Mouse (Mus musculus) CD4-positive helper T cell, adult 2 months (primary cell): ENCODE data around the gene Lrrc3c.

Experiments
- DNase-seq: peaks from one replicate; pipeline ENCODE4 v3.0.0-alpha.2; 2012; ENCODE audit warnings: low read depth, missing footprints, low spot score

Lrrc3c gene

DNA sequence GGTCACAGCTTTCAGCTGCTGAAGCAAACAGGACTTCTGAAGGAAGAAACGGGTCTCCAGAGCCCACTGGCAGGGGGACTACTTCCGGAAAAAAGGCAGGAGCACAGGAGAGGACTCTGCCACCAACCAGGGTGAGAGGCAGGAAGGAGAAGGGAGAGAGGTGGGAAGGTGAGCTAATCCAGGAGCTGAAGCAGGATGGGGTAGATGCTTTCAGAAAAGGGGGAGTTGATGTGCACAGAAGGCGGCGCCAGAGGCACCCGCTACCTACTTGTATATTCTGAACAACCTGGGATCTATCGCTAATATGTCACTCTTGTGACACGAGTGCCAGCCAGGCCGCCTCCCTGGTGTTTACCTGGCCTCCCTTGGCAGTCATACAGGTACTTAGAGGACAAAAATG, at the start of gene Lrrc3c:
Gene Lrrc3c, plus strand, starts transcription at position 301 of the 400 bp plus-strand sequence.
- no peak for DNase-seq

DNA sequence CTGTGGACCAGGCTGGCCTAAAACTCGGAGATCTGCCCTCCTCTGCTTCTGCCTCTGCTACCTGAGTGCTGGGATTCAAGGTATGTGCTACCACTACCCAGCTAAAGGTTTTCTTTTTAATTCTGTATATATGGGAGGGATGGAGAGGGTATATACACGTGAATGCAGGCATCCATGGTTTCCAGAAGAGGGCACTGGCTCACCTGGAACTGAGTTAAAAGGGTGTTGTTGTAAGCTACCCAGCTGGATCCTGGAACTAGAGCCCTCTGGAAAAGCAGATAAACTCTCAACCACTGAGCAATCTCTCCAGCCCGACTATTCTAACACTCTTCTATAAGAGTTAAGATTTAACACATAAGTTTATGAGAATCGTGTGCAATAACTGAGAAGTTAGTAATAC, 48.7 kb upstream of the Lrrc3c start:
- DNase-seq, result no peak

DNA sequence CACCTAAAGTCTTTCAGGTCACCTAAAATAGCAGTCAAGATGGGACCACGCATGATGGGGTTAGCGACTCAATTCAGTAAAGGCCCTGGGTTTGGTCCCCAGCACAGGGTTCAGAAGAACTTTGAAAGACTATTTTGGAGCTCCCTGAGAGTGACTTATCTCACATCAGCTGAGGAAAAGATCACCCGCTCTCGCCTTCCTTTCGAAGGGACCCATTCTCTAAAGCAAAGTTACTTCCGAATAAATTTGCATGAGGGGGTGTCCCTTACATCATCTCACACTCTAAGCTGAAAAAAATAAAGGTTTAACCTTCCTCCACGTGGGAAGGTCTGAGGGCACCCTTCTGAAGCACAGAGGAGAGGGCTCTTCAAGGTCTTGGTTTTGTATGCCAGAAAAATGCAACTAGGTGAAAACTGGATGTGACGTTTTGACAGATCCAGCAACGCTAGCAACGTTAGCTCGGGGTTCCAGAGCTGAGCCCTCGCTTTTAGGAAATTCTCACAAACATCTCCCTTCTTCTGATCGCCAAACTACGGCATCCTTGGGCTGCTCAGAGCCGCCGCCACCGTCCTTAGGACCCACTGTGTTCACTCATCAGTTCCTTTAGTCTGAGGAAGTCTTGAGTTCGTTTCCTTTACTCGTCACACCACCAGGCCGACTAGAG, 47.6 kb upstream of the Lrrc3c start:
- DNase-seq, result peak; percentile 89

DNA sequence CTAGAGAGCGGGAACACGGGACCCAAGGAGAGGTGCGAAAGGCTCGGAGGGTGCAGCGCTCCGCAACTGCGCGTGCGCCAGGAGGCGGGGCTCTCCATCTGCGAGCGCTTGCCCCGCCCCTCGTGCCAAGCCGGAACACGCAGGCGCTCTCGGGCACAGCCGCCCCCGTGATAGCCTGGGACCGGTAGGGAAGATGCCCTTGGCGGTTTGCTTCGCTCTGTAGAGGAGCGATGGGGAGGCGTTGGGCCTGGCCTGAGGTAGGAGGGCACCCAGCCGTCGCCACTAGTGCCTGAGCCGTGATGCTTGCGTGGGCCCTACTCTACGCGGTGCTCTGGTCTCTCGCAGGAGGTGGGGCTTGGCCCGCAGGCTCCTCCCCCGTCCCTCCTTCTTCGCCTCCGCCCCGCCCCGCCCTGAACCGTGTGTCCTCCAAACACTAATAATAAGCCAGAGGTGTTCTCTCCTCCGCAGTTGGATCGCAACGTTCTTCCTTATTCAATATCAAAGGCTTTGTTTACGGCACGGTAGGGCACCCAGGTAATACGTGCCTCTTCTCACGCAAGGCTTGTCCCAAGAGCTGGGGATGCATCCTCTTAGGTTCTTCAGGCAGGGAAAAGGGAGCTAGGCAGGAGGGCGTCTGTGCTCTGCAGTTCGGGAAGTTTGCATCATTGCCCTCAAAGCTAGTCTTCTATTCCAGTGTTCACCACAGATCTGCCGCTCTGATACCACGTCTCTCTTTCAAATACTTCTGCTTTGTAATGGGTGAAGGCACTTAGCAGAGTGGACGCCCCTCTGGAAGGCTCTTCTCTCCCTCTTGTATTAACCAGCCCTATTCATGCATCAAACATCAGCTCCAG, 46.9 kb upstream of the Lrrc3c start, which contains the start of gene Zpbp2:
Gene Zpbp2, plus strand, starts transcription at position 123 of the 854 bp plus-strand sequence.
- DNase-seq, result peak; percentile 98

DNA sequence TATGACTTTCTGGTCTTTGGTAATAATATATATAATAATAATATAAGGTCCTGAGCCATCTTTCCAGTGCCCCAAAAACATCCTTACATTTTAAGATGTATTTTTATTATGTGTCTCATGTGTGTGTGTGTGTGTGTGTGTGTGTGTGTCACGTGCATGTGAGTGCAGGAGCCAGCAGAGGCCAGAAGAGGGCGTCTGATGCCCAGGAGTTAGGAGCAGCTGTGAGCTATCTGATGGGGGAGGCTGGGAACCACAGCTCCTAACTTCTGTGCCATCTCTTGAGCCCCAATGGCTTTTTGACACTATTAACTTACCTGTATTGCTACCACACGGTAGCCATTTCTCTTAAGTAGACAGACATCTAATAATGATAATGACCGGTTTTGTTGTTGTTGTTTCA, 44.1 kb upstream of the Lrrc3c start:
- no peak for DNase-seq

DNA sequence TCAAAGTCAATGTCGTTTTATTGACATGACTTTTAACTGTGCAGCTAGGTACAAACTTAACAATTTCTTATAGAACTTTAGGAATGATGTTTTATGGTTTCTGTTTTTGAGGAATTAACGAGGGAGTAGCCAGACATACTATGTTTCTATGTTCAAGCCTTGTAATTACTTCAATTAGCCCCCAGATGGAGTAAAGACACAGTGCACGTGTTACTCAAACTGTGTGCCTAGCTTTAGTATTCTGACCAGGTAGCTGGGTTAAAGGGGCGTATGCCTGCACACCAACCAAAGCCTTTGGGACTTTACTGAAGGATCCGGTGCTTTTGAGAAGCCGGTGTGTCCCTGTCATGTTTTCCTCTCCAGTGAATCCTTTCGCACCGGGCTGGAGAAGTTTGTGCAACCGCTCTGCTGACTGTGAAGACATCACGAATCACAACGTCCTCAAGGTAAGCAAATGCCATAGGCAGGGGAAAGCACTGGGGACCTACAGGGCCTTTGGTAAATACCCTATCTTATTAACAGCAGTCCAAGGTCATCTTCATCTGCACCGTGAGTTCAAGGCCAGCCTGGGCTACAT, 42.9 kb upstream of the Lrrc3c start:
- DNase-seq, result peak; percentile 20

DNA sequence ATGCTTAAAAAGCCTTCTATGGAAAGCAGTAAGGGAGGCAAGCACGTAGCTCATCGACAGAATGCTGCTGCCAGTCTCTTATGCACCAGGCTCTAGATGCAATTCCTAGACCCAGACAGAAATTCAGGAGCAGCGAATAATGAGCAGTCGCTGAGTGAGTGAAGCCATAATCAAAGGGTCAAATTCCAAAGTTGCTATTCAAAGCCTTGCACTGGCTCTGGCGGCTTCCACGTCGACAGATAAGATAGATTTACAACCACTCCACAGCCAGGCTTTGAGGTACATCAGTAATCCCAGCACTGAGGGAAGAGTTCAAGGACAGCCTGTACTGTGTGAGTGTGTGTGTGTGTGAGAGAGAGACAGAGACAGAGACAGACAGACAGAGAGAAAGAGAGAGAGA, 37.1 kb upstream of the Lrrc3c start:
- no peak for DNase-seq

DNA sequence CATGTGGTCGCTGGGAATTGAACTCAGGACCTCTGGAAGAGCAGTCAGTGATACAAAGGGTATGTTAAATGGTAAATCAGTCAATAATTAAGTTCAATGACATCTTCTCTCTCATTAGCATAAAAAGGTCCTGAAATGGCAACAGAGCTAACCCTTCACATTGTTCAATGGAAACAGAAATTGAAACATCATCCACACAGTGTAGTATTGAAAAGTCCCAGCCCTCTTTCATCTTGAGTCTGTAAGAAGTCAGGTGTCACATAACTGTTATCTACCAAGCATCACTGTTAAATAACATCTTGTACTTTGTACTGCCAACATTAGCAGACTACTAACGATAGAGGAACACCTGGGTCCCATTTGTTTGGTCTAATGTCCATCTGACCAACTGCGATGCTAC, 35.1 kb upstream of the Lrrc3c start:
- peak; percentile 39 for DNase-seq

DNA sequence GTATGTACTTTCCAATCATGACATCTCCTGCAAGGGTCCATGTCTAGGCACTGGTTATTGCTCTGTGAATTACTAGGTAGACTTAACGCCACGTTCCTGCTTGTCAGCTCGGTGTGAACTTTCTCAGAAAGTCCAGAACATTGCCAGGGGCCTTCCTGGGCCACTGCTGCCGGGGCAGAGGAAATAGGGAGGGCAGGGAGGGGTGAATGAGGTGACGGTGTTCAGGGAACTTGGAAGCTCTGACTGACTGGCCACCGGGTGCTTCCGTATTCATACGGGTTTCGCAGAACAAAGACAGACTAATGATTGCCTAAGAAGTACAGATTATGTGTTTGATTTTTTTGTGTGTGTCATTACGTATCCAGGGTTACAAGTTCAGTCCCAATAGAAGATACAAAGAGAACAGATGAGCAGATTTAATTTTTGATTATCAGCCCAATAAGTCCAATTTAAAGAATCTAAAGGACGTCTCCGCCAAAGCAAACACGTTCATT, 34.1 kb upstream of the Lrrc3c start:
- no peak for DNase-seq

DNA sequence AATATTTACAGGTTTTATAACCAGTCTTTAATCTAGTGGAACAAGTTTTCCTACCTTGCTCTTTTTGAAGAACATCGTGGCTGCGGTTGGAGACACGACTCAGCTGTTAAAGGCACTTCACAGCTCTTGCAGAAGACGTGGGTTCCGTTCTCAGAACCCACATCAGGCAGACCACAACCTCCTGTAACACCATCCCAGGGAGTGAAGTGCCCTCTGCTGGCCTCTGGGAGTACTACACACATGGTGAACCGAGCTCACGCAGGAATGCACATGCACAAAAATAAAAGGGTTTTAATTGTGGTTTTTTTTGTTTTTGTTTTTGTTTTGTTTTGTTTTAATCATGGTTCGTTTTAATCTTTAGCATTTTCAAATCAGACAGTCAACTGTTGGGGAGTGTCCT, 29.8 kb upstream of the Lrrc3c start:
- peak; percentile 64 for DNase-seq

DNA sequence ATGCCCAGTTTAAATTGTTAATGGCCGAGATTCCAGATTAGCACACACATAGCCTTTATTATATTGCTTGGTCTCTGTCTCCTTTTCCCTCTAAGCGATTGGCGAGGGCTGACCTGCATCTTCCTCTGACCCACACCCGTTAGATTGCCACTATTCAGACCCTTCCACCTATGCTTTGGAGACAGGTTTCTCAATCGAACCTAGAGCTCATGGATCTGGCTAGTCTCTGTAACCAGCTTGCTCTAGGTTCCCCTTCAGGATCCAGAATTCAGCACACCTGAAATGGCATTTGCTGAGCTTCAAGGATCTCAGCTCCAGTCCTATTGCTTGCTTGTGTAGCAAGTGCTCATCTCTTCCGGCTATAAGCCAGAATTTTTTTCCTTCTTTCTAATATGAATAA, 28.6 kb upstream of the Lrrc3c start:
- DNase-seq, result no peak

DNA sequence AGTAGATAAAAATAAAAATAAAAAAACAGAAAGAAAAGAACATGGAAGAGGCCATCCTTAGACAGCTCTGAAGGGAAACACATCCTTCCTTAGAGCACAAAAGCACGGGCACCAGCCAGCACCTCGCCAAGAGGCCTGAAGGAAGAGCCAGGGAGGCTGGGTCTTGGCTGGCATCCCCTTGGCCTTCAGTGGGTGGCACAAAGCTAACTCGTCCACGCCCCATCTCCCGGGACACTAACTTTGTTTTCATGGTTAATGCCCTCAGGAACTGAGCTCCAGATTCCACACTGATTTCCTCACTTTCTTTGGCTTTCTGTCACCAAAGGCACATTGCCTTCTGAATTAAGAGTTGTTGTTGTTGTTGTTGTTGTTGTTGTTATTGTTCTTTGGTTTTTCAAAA, 20.3 kb upstream of the Lrrc3c start:
- DNase-seq, result no peak

DNA sequence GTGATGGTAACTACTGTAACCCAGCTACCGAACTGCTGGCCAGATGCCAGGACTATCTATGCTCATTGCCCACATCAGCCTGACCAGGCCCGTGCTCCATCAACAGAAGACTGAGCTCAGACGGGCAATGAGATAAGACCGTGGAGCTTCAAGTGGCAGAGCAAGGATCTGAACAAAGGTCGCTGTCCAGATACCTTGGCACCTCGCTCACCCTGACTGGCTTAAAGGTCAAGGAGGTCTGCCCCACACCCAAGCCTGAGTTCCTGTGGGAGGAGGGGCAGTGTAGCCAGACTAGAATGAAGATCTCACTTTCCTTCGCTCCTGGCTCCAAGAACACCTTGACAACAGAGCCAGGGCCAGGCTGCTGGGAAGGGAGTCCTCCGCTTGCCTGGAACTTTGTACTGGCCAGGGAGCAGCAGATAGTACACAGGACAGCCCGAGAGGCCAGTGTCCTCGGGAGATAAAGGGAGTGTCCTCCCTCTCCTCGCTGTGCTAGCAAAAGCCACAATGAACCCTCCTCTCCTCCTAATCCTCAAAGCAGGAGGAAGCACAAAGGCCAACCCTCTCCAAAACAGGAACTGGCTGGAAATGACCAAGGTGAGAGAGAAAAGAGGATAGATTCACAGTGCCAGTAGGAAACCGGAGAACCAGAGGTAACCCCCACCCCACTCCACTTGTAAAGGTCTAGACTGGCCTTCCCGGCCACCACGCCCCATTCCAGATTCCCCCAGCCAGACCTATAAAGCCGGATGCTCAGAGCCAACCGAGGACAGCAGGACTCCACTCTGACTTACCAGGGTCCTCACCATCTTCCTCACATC, 17.6 kb upstream of the Lrrc3c start:
- DNase-seq, result no peak

DNA sequence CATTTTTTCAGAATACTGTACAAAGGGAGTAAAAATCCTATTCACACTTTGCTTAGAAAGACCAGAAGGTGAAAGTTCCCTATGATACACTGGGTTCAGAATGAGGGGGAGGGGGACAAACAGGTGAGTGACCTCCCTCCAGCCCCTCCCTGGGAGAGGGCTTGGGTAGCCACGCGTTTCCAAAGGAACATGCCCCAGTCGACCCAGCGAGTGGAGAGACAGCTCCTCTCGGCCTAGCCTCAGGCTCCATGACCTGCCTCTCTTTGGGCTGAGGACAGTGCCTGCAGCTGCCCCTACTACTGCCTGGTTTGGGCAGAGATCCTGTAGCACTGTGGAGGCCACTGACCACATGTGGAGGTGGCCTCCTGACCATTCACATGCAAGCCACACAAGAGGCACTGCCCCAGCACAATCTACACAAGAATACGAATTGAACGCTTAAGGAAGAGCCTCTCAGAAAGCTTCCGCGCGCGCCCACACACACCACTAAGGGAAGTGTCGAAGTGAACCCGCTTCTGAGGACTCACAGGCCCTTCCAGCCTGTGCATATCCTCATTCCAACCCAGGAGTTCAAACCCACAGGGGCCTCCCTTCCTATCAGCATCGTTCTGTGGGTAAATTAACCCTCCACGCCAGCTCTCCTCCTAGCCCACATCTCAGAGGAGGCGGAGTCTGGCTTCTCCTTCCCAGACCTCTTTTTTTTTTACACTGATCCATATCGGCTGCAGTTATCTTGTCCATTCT, 16.6 kb upstream of the Lrrc3c start:
- DNase-seq, result no peak

DNA sequence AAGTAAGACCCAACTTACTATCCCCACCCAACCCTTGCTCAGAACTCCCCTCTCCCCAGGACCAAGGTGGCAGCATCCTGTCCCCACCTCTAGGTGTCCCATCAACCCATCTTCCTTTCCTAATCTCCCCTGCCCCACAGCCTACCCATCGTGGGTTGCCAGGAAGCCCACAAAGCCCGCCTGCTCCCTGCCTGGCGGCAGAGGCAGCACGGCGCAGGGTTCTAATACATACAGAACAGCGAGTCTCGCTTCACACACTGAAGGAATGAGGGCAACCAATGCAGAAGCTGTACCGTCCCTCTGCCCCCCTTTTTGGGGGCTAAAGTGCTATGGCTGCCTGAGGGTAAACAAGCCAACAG, 16.1 kb upstream of the Lrrc3c start:
- DNase-seq, result no peak

DNA sequence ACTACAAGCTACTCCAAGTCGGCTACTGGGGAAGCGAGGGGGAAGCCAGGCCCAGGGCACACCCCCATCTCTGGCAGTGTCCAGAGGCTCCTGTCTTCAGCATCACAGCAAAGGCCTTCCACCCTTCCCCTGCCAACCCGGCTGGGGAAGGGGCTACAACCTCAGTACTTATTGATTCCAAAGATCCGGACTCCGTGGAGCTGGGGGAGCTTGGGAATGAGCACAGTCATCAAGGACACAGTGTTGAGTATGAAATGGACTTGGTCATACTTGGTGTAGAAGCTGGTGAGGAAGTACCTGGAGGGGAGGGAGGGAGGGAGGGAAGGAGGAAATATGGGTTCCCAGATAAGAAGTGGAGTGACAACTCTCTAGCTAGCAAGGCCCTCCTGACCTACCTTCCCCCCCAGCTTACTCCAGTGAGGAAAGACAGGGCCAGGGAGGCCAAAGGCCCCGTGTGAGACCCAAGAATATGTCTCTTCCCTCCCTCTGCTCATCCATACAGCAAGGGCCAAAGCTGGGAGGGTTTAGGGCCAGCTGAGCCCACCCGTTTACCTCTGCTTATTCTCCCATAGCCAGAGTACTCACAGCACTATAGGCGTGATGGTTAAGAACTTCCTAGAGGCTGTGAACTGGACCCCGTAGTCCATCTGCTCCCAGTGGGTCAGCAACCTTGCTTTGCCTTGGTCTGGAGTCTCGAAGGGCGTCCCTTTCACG, 15.4 kb upstream of the Lrrc3c start:
- no peak for DNase-seq

DNA sequence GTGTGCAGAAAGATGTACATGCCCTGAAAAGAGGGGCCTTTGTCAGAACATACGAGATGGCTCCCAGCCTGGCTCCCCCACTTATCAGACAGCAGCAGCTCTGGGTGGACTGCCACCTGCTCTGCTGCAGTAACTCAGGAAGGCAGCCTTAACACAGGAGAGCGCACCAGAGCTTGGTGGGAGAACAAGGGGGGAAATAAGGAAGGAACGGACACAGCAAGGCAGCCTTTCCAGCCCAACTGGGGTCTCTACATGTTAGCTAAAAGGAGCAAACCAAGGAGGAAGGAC, 14.9 kb upstream of the Lrrc3c start:
- no peak for DNase-seq

DNA sequence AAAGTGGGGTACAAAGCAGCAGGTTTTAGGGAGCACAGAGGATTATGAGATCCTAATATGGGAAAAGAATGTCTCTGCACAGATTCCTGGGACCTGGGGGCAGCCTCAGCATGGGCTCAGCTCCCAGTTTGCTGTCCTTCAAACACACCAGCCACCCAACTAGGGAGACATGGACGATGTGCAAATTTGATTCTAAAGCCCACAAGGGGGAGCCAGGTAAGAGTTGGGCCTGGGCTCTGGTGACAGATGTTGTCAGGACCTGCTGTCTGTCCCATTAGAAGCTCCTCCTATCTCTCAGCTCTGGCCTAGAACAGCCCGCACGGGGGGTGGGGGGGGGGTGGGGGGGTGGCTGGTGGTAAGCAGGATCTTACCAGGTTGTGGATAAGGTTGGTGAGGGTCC, 14.5 kb upstream of the Lrrc3c start:
- DNase-seq, result peak; percentile 26

DNA sequence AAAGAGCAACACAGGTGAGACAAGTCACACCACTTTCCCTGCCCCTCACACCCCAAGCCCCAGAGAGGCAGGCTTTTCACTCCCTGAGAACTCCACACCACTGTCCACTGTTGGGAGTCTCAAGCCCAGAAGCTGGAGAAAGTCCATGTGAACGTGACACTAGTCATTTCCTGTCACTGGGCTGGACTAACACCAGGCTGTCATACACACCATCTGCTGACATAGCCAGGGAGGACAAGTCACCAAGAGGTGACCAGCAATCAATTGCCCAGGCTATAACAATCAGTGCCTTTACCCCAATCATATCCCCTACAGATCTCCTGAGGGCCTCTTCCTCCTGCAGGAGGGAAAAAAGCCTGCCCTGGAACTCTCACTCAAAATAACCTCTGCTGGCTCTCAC, 13.9 kb upstream of the Lrrc3c start:
- no peak for DNase-seq

DNA sequence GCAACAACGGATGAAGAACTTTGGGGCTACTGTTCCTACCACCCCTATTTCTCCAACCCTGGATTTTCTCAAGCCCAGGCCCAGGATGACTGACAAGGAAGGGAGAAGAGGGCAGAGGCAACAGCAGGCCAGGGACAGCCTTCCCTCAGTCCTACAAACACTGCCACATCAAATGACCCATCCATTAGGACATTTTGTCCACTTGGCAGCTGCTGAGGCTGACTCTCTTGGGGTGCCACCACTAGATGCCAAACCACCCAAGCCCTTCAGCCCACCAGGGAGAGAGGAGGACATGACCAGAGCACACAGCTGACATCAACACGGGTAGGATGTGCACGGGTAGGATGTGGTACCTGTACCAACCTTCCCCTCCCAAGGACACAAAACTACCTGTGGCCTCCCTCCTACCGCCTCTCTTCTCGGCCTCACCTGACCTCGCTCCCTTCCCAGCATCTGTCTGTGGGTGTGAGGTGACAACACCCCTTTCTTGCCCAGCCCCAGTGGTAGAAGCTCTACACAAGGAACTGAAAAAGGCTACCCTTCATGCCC, 13.4 kb upstream of the Lrrc3c start:
- DNase-seq, result no peak
